Mouse (Mus musculus): ENCODE results near the gene Slk.
A peak's percentile ranks its signal among the peaks of the same experiment; 100 is the strongest.

Slk gene

DNA sequence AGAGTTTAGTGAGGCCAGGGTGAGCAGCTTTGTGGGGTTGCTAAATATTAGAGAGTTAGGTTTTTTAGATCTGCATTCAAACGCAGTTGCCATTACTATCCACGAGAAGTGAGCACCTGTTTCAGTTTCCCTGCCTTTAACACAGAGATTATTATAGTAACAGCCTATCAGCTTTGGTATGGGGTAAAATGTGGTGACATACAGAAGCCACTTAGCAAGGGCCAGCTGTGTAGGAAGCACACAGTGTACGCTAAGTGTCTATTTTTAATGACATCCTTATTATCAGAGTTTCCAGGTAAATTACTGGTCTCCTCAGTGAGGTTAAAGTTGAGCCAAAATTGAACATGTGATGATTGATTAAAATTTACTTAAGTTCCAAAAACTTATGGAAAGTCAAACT is 5.8 kb upstream of the Slk start:
- no peak for DNase-seq

GRCm38 (mm10) chr19:47578581-47579224 is 775 bp upstream of the Slk start:
- peak; percentile 57 for DNase-seq

GRCm38 (mm10) chr19:47579788-47580631 is 532 bp downstream of the Slk start:
- DNase-seq, result peak; percentile 22

DNA sequence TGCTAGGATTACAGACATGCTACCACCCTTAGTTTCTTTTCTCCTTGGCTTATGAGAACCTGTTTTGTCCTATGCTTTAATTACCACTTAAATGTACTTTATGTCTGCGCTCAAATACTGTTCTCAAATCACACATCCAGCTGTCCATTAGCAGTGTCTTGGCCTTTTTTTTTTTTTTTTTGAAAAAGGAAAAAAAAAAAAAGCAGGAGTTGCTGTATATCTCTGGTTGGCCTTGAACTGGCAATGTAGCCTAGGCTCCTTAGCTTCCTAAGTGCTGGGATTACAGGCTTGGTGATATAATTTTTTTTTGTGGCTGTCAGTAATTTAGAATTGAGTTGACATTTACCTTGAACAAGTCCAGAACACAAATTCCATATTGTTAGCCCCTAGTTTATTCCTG is 6.3 kb downstream of the Slk start:
- no peak for DNase-seq

GRCm38 (mm10) chr19:47587009-47587408 is 7.5 kb downstream of the Slk start:
- DNase-seq, result no peak

GRCm38 (mm10) chr19:47608513-47608912 is 29.0 kb downstream of the Slk start:
- no peak for DNase-seq

- no peak for DNase-seq
These were observed 34.0 kb downstream of the Slk start for GRCm38 (mm10) chr19:47613442-47613841.

DNA sequence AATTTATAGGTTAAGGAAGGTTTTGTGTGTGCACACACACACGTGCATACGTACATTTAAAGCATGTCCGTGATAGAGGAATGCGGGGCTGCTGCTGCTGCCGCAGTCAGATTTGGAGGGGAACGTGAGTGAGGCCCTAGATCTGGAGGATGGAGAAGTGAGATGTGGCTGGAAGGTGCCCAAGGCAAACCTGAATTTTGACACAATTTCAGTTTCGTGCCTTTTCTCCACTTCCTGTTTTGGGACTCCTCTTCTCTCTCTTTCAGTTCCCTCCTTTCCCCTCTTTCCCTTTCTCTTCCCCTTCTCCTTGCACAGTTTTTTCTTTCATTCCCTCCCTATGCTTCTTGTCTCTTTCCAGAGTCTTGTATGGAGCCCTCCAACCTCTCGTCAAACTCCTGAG is 42.0 kb downstream of the Slk start:
- DNase-seq, result no peak

GRCm38 (mm10) chr19:47624940-47625711 is 45.6 kb downstream of the Slk start:
- DNase-seq, result no peak

DNA sequence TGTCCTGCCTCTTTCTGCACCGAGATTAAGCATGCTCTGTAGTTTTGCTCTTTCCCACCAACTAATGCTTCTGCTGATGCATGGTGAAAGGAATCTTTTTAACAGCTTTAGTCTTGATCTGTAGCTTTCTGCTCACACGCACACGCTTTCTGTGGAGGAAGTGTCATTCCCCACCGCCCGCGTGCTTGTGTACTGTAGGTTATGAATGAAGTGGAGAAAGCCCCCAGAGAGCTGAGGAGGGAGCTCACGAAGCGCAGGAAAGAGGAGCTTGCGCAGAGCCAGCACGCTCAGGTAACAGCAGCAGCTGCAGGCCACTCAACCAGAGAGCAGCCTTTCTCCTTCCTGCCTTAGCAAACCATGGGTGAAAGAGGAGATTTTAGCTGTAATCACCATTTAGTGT is 48.0 kb downstream of the Slk start:
- no peak for DNase-seq

GRCm38 (mm10) chr19:47629068-47629467 is 49.6 kb downstream of the Slk start:
- no peak for DNase-seq

DNA sequence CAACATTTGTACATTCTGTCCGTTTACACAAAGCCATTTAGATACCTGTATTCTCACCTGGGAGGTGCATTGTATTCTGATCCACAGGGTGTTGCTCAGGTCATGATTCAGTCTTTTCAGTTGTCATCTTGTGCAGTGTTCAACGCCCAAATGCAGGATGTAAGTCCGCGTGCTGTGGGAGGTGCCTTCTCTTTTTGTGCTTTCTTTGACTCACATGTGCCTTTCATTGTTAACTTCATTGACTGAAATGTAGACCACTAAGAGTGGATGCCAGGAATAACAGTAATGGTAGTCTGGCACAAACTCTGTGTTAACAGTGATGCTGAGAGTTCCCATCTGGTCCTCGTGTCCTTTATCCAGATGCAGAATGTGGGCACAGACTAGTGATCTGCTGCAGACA is 50.9 kb downstream of the Slk start:
- DNase-seq, result no peak

DNA sequence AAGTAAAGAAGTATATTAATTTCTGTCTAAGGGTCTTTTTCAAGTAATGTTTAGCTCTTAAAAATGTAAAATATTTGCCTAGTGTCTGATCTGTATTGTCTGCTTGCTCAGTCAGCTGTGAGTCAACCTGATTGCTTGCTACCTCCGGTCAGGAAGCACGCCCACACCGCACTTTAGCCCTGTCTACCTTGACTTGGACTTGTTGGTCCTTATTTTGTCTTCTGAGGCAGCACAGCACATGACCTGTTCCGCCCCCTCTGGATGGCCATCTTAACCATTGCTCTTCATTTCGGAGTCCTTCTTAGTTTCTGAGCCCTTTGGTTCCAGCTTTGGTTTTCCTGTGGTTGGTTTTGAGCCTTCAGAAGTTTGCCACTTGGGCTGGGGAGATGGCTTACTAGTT is 52.3 kb downstream of the Slk start:
- DNase-seq, result no peak

DNA sequence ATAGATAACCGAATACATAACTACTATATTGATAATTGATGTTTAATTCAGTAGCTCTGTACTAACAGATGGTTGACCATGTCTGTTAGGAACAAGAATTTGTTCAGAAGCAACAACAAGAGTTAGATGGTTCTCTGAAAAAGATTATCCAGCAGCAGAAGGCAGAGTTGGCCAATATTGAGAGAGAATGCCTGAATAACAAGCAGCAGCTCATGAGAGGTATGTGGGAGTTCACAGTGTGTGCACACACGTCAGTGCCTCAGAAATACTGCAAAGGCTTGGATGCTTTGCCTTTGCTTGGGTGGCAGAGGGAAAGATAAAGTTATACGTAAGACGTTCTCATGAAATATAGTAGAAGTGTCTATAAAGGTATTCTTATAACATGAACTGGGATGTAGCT is 55.9 kb downstream of the Slk start:
- no peak for DNase-seq

DNA sequence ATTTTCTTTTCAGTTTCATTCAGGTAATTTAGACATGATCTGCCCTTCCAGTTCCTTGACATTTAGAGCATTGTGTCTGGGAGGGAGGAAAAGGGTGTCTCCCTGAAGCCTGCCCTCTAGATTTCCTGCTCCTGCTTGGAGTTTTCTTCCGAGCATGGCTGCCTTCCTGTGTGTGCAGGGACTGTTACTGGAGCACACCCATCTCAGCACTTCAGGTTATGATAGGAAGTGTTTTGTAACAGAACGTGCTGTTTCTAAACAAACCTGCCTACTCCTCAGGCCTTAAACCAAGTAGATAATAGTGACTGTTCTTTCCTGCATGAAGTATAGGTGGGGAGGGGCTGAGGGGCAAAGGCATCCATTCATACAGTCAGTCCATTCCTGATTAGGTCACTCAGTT is 64.4 kb downstream of the Slk start:
- DNase-seq, result no peak

- DNase-seq, result no peak
These were observed 66.1 kb downstream of the Slk start for GRCm38 (mm10) chr19:47645583-47645982.

DNA sequence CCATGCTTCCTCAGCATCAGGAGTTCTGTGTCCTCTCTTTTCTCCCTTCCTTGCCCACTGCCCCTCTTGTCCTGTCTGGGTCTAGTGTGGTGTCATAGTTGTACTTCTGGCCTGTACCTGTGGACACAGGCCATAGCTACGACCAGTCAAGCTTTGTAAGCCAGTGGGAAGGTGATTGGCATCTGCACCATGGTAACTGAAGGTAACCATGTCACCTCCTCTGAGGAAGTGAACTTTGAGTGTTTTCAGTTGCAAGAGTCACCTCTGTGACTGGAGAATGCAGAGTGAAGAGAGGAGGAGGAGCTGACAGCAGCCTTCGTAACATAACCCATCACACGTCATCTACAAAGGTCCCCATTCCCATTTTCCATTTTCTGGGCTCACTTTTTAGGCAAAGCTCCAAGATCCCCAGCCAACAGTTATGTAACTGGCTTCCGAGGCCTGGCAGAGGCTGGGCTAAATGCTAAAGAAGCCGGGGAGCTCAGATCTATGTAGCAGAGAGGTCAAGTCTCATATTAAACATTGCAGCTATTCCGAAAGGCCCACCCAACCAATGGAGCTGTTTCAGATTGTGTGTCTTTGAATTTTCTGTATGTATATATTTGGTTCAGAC is 67.1 kb downstream of the Slk start:
- DNase-seq, result no peak

- DNase-seq, result no peak
These were observed 69.6 kb downstream of the Slk start for GRCm38 (mm10) chr19:47649071-47649470.

DNA sequence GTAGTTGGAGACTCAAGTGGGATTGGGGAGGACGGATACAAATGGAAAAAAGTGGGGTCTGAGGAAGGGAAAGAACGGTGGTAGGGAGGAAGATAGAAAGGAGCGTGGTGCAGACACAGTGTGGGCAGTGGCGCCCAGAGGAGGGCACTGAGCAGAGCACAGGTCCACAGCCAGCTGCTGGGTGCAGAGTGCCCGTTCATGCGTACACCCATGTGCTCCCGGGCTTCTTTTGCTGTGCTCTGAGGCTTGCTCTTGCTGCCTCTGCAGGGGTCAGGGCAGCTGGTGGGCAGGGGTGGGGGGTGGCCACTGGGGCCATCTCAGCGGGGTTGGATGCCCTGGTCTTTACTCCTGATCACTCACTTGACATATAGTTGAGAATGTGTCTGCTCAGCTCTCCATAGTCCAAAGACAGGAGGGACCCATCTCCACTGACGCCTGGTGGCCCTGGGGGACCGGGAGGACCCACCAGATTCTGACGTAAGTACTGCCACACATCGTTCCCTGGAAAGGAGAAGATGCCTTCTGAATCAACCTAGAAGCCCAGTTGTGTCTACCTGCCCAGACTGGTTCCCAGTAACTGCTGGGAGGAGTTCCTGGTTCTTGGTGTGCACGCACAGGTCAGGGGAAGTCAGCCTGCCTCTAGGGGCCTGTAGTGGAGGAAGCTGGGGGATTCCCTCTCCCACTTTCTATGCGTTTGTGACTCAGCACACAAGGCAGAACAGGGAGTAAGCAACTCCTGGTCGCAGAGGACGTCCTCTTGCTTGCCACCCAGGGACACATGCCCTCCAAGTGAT is 71.1 kb downstream of the Slk start:
- DNase-seq, result peak; percentile 1

GRCm38 (mm10) chr19:47651160-47651480 is 71.6 kb downstream of the Slk start:
- DNase-seq, result no peak

DNA sequence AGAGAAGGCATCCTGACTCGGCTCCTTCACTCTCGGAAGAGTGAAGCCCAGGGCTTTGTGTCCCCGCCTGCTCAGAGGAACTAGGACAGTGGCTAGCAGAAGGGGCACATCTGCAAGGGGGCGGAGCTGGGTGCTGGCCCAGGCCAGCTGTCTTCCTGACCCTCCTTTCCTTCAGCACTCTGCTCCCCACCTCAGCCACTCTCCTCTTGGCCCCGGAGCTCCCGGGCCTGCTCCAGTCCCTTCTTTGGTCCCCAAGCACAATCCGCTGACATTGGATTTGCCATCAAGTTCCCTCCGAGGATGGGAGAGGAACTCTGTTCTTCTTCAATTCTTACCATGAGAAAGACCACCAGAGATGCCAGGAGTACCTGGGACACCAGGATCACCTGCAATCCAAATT is 72.8 kb downstream of the Slk start:
- DNase-seq, result no peak

- DNase-seq, result no peak
These were observed 73.7 kb downstream of the Slk start for GRCm38 (mm10) chr19:47653173-47653572.

- no peak for DNase-seq
These were observed 75.4 kb downstream of the Slk start for GRCm38 (mm10) chr19:47654896-47655295.

Measured in cerebellum, adult 11-12 months (tissue).